Mouse (Mus musculus) liver, postnatal 0 days (tissue): ENCODE measurements around the gene Col4a2.

Source experiments
- CTCF ChIP-seq: sonication (generic); IDR thresholded peaks from 2 replicates; pipeline ENCODE4 v1.5.1; 2016; ENCODE audit warnings: antibody characterized with exemption, low read depth
- EP300 ChIP-seq: IDR thresholded peaks from 2 replicates; pipeline ENCODE4 v1.6.1; 2016; ENCODE audit warnings: antibody characterized with exemption, low read depth, mild to moderate bottlenecking

DNA sequence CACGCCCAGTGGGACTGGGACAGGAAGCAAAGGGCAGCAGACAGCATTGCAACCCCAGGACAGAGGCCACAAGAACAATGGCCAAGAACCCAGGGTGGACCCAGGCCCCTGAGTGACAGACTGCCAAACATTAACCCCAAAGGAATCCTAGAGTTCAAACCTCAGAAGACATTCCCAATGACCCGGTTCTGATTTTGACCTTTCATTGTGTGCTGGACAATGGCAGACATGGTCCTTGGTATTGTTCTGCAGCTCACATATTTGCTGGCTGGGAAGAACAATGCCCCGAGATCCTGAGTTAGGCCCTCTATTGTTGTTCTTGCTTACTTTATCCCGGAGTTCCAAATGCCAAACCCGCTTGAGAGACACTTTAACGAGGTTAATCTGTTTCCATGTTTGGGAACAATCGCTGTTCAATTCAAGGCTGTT, 4.0 kb upstream of the Col4a2 start:
- TF ChIP-seq CTCF (no peak), EP300 (no peak)
